Mouse (Mus musculus): ENCODE measurements around the gene Plppr4.

Plppr4 gene

GRCm38 (mm10) chr3:117294308-117294925 lies 66.3 kb downstream of the Plppr4 start:
- no peak for DNase-seq (ENCODE audit: extremely low spot score)

Data from embryo, embryonic 9.5 days (tissue).